Mouse (Mus musculus) left cerebral cortex, adult 18-20 months (tissue): ENCODE results near the gene Eif2d. TPM values are rescaled to one million over a fixed set of nuclear protein-coding genes. Genes with fewer than 3 reads are reported as not detected.
"Not testable (repeated sequence)": the region's sequence is repeated elsewhere in the genome, so short reads cannot be mapped to it uniquely, and the experiment has no call there.

ENCODE experiments used
- DNase-seq, 2 experiments: peaks; one replicate each; pipeline ENCODE4 v3.0.0; 2021 to 2022; ENCODE audit warnings: low spot score in 2 of 2, mixed read lengths in 1 of 2
- total RNA-seq, 2 experiments: library from RNA; stranded (reverse); gene quantifications; 2 replicates each; pipeline ENCODE4 v1.2.3; 2021

Gene Eif2d
- total RNA-seq, 2 experiments from 2014 or later, result 35.0 to 37.5 TPM

DNA sequence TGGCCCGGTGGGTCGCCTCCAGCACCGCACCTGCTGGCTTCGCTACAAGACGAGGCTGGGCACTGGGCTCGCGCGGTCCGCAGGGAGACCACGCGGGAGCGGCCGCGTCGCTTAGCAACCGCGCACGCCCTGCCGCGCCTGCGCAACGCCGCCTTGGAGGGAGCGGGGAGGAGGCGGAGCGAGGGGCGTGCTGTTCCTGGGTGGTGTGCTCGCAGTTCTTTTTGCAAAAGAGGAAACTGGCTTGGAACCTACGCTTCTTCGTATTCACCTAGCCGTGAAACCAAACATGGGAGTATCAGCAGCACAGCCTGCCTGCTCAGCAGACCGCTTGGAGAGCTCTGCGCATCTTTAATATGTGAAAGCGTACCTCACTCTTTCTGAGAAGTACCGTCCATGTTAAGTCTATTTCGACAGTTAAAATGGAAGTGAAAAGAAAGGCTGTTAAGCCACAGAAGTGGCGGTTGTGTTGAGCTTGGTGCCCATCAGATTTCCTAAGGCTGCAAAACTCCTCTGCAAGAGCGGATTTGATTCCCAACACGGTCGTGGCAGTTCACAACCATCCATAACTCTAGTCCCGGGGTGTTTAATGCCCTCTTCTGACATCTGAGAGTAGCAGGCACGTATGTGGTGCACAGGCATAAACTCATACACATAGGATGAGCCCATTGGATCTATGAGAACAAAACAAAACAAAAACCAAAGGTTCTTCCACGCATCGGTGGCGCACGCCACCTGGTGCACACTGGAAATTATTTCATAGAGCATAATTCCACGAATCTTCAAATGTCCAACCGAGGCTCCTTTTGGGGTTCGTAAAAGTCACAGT lies 14.6 kb upstream of the Eif2d start, which contains the start of gene Dyrk3:
Gene Dyrk3 (minus strand): TSS at position 150 of the 826 bp plus-strand sequence.
- DNase-seq, result peak; percentile 90 to 95

DNA sequence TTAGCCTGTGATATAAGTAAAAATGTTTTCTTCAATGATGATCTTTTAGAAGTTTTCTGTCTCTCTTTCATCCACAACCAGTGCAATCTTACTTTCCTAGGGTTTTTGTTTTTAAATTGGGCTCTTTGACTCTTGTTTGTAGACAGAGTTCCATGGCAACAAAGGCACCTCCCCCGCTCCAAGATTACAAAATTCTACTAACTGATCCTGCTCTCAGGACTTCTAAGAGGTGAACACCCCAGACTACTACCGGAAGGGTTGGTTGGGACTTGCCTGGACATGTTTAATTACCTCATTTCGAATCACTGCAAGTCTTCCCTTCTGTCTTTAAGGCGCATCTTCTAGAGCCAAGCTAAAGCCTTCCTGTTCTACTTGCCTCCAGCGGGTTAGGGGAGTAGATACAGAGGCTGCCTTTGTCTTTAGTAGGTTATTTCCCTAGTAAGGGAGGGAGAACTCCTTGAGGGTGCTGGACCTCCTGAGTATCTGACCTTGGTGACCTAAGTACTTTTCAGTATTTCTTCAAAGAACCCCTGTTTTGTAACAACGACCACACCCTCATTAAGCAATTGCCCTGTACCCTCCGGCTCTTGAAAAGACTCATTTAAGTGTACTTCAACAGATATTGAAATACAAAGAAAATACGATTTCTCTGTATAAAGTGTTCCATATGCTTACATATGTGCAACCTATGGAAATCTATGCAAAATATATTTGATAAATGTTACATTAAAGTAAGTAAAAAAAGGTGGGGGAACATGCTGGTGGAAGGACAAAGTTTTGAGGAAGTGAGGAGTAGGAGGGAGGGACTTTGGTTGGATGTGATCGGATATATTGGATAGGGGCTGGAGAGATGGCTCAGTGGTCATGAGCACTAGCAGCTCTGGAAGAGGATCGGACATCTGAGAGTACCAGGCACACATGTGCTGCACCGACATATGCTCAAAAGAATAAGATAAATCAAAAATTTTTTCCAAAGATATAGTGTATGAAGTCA lies 13.6 kb upstream of the Eif2d start:
- DNase-seq, result no peak

DNA sequence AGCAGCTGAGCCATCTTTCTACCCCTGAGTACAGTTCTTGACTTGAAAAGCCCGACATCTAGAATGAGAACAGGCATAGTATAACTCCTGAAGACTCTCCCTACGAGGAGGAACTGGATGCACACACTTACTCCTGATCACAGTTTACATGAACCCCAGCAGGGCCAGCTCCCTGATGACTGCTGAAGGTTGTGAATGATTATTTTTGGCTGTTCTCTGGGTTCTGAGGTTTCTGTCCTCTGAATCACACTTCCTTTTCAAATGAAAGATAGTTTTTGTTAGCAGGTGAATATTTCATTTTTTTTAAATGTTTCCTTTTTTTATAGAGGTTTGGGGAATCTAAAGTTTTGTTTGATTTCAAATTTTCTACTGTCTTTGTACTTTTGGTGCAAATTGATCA lies 11.5 kb upstream of the Eif2d start:
- no peak for DNase-seq

DNA sequence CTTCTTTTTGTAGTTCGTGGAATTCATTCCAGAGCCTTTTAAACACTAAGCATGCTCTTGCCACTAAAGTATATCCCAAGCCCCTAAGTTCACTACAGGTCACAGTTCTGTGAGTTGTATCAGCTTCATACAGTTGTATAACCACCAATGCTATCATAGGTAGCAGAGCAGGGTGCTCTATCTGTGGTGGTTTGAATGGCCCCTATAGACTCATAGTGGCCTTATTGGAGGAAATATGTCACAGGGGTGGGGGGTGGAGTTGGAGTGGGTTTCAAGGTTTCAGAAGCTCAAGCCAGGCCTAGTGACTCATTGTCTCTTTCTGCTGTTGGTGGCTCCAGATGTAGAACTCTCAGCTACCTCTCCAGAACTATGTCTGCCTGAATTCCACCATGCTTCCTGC lies 10.5 kb upstream of the Eif2d start:
- DNase-seq, result no peak

DNA sequence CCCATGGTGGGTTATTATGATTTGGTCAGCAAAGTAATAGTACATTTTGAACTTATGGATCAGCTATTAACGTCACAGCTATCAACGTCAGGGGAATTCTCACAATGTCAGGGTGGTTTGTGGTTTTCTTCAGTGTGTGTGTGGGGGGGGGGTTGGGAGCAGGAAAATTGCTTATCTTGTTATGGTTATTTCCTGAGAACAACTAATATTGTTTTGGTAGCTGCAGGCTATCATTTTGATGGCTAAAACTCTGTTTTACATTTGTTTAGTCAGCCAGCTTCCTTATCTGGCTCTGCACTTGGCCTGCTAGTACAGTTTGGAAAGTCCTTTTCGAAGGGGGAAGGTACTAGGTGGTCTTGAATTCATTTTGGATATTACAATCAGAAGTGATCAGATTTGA lies 7.8 kb upstream of the Eif2d start:
- DNase-seq, result not testable (repeated sequence)

DNA sequence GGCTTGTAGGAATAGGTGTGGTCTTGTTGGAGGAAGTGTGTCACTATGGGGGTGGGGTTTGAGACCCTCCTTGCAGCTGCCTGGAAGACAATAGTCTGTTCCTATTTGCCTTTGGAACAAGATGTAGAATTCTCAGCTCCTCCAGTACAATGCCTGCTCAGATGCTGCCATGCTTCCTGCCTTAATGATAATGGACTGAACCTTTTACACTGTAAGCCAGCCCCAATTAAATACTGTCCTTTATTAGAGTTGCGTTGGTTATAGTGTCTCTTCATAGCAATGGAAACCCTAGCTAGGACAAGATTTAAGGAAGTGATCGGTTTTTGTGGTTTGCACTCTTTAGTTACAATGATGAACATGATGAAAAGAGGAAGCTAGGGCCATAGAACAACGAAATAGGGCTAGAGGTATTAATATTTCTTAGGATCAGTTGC lies 6.8 kb upstream of the Eif2d start:
- no peak for DNase-seq

DNA sequence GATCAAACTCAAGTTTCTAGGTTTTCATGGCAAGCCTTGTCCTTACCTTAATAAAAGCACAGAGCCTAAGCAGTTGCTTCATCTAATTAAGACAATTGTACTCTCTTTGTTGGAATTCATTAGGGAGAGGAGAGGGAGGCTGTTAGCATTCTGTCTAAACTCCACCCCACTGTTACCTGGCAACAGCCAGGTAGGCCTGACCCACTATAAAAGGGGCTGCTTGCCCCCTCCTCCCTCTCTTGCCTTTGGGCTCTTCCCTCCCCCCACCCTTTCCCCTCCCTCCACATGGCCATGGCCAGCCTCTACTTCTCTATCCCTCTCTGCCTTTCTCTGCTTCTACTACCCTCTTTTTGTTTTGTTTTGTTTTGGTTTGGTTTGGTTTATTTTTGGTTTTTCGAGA lies 3.5 kb upstream of the Eif2d start:
- DNase-seq, result no peak

DNA sequence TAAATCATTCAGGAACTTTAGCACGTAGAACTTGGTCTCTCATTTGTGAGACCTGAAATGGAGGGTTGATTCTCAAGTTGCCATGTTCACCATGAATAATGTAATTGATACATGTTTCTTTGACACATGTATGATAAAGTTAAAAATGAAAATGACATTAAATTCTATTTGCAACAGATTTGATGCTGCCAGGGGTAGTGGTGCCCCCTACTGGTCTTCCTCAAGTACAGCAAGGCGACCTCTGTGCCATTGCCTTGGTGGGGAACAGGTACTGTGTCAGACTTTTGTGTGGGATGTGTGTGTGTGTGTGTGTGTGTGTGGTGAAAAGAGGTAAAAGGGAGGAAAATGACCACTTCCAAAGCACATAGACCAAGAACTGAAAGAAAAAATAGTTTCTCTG lies 2.5 kb downstream of the Eif2d start:
- peak in 1 of 2 experiments; percentile 40 for DNase-seq

DNA sequence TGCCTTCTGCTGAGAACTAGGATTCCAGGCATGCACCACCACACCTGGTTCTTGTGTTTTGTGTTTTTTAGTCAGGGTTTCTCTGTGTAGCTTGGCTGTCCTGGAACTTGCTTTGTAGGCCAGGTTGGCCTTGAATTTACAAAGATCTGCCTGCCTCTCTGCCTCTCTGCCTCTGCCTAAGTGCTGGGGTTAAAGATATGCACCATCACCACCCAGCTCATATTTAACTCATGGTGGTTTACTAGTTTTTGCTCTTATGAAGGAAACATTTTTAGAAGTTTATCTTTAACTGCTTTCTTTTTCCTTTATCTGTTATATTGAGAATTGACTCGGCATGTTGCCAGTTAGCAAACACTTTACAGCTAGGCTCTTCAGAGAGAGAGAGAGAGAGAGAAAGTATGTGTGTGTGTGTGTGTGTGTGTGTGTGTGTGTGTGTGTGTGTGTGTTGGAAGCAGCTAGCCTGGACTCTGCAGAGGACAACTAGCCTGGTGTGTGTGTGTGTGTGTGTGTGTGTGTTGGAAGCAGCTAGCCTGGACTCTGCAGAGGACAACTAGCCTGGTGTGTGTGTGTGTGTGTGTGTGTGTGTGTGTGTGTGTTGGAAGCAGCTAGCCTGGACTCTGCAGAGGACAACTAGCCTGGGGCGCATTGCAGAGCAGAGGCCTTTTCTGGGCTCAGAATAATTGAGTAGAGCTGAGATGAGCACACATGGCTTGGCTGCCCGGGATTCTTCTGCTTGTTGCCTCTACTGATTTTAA lies 6.8 kb downstream of the Eif2d start:
- not testable (repeated sequence) for DNase-seq

DNA sequence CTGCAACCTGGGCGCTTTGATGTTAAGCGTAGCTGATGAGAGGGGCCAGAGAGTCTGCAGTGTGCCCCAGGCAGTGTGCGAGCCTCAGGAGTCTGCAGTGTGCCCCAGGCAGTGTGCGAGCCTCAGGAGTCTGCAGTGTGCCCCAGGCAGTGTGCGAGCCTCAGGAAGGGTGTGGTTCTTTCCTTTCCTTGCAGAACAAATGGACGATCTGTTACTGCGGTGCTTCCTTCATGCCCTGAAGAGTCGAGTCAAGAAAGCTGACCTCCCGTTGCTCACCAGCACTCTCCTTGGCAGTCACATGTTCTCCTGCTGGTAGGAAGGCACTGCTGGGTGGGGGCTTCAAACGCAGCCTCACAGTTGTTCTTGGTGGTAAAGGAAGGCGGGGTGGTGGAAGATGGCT lies 8.1 kb downstream of the Eif2d start:
- no peak for DNase-seq

DNA sequence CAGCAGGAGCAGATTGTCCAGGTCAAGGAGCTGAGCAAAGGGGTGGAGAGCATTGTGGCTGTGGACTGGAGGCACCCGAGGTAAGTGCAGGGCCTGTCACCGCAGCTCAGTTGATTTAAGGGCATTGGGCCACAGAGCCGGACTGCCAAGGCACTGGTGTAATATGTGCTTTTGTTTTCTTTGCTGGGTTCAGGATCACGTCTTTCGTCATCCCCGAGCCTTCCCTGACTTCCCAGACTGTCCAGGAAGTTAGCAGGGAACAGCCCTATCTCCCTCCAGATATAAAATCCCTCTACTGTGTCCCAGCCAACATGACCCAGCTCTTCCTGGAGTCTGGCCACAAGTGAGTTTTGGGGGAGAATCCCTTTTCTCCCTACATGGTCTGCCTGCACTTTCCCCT lies 11.4 kb downstream of the Eif2d start:
- no peak for DNase-seq

DNA sequence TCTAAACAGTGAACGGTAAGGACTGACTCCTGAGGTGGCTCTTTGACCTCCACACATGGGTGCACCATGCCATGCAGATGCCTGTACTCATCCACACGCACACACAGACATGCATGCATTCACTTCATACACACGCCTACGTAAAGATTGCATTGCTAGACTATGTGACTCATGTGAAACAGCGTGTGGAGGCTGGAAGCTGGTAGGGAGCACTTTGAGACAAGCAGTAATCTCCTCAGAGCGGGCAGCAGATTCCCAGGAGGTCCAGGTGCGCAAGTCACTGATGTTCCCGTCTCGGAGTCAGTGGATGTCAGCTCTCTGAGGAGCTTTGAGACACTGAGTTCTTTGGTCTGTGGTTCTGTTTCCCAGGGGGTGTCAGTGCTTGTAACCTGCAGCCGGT lies 14.6 kb downstream of the Eif2d start:
- DNase-seq, result peak; percentile 36 to 51

DNA sequence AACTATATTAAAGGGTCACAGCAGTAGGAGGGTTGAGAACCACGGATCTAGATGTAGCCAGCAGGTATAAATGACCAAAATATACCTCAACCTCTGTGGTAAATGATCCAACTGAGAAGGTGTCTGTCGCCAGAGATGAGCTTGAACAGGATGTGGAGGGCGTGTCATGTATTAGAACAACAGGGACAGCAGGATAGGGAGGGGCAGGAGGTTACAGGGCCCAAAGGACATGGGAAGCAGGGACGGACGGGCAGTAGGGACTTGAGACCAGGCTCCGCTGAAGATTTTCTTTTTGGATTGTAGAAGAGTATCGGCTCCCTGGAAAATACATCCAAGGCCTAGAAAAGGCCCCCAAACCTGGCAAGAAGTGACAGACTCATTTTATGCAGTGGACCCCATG lies 20.0 kb downstream of the Eif2d start:
- DNase-seq, result no peak

DNA sequence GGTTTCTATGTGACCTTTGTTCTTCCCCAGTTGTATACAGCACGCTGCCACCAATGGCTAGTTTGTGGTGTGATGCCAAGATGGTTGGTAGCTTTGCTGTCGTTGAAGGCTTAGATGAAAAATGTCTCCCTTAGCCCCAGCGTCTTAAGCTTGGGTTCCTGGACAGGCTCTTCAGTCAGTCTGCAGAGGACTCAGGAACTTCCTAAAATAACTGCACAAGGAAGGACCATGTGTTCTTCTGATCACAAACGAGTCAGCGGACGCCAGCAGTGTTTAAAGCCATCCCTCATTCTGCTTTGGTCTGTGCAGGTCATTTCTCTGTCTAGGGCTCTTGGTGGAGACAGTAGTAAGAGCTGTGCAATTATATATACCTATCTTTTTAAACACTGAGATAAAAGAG lies 20.8 kb downstream of the Eif2d start:
- no peak for DNase-seq

DNA sequence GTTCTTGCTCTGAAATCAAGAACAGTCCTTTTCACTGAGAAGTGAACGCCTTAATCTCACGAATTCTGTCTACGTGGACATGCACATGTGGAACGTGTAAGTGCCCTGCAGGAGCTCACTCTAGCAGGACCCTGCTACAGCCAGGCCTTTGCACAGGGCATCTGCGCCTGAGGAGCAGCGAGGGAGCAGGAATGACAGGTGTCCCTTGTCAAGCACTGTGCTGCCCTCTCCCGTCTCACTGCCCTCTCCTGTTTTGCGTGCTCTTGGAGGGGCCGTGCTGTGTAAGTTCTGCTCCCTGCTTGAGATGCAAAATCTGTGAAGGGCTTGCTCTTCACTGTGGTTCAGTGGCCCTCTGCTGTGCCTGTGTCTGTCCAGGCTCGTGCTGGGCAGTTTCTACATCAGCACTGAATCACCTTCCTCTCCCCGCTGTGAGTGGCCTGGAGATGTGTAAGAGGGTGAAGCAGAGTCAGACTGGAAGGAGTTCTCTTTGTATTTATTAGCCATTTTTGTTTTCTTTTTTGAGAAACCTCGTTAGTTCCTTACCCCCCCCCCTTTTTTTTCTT lies 21.4 kb downstream of the Eif2d start:
- DNase-seq, result no peak

DNA sequence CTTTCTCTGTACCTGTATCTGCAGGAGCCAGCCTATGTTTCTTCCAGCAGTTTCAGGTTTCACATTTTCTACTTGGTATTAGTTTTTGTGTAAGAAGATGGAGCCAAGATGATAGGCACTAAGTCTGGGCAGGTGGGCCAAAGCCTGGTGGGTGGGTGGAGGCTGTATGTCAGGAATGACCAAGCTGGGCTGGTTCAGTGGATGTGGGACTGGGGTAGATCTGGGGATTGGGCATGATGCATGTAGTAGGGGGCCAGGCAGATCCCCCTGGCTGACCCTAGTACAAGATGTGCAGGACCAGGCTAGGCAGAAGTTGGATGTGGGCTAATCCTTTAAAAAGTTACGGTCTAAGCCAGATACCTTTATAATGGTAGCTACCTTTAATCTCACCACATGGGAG lies 22.2 kb downstream of the Eif2d start:
- no peak for DNase-seq

DNA sequence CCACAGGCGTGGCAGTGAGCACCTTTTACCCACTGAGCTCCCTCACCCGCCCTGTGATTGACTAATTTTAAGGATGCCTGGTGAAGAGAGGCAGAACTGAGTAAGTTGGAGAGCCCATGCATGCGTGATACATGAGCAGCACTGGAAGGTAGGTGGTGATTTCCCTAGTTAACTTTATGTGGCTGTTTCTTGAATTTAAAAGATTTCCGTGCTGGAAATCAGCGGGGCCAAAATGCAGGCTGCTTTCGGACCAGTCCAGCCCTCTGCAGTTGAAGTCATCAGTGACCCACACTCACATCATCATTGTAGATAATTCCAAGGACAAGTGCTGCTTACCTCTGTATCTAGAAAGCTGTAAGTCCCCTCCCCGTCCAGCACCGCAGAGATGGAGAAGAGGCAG lies 22.8 kb downstream of the Eif2d start:
- no peak for DNase-seq

DNA sequence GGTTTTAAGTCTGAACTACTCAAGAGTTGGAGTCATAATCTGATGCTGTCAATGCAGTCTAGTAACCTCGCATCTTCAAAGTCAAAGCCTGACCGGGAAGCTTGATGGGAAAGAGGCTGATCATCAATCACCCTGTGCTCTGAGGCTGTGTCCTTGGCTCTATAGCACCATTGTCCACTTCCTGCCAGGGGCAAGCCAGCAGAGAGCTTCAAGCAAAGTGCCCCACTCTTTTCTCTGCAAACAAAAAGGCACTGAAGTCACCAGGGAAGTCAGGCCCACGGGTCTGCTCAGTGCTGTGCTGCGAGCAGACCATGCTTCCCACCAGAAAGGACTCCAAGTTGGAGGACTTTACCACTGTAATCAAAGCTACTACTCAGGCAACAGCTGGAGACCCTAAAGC lies 24.3 kb downstream of the Eif2d start:
- no peak for DNase-seq

DNA sequence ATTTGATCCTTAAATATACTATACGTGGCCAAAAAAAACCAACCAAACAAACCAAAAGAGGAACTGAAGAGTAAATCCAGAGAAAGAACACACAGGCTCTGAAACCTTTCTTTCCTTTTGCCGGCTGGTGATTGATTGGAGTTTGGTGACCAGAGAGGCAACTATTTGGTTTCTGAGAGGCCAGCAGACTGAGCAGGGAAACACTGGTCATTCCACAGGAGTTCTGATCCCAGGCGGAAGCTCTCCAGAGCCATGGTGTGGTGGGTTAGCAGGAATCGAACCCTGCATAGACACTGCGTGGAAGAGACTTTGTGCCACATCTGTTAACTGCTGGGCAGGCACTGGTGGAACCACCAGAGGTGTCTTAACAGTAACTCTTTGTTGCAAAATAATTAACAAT lies 25.1 kb downstream of the Eif2d start:
- DNase-seq, result no peak

DNA sequence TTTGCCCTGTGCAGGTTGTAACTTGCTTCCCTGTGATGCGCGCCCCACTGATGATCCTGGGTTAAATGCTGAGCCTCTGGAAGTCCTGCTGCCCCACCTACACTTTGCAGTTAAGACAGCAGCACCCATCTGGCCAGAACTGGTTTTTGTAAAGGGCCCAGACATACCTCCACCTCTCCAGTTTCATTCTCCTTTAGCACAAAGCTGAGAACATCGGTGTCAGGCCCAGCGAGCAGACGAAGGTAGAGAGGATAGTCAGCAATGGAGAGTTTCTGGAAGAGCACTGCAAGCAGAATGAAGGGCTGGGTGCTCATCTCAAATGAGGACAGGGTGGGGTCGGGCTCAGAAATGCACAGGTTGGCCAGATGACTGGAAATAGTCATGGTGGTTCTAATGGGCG lies 27.4 kb downstream of the Eif2d start:
- DNase-seq, result no peak
